Mouse (Mus musculus) ES-Bruce4 (cell line): Measurements from ENCODE around the gene Ptprk. TPM values are rescaled to one million over a fixed set of nuclear protein-coding genes. Genes with fewer than 3 reads are reported as not detected.
A peak's percentile ranks its signal among the peaks of the same experiment; 100 is the strongest.

ENCODE experiments used
- H3K27ac ChIP-seq: 2 replicates; pipeline ENCODE4 v1.5.1; 2012; ENCODE audit warnings: low read length, inconsistent platforms; ENCODE audit not compliant: insufficient read depth
- H3K27me3 ChIP-seq: 2 replicates; pipeline ENCODE4 v1.6.1; 2012; ENCODE audit warnings: mild to moderate bottlenecking, low read length, inconsistent platforms; ENCODE audit not compliant: control insufficient read depth, poor library complexity, insufficient read depth, severe bottlenecking
- H3K36me3 ChIP-seq: 2 replicates; pipeline ENCODE4 v1.6.1; 2012; ENCODE audit warnings: inconsistent platforms, mild to moderate bottlenecking, low read length, moderate library complexity; ENCODE audit not compliant: control insufficient read depth, poor library complexity, insufficient read depth, severe bottlenecking
- H3K4me1 ChIP-seq: one replicate; pipeline ENCODE4 v1.8.1; 2011; ENCODE audit warnings: low read length; ENCODE audit not compliant: control insufficient read depth, insufficient read depth
- H3K4me3 ChIP-seq: 2 replicates; pipeline ENCODE4 v1.5.1; 2011; ENCODE audit warnings: low read depth, mild to moderate bottlenecking, low read length
- H3K9ac ChIP-seq: 2 replicates; pipeline ENCODE4 v1.6.1; 2012; ENCODE audit warnings: low read depth, mild to moderate bottlenecking, inconsistent platforms; ENCODE audit not compliant: poor library complexity, severe bottlenecking
- H3K9me3 ChIP-seq: replicated peaks from 2 replicates; pipeline ENCODE4 v1.6.1; 2012; ENCODE audit warnings: mild to moderate bottlenecking, low read length, inconsistent platforms; ENCODE audit not compliant: control insufficient read depth, poor library complexity, insufficient read depth, severe bottlenecking
- CTCF ChIP-seq: IDR thresholded peaks from one replicate; pipeline ENCODE4 v1.8.1; 2011; ENCODE audit warnings: low read depth, low read length
- EP300 ChIP-seq: IDR thresholded peaks from 2 replicates; pipeline ENCODE4 v1.6.1; 2011; ENCODE audit warnings: low read depth, low read length; ENCODE audit not compliant: insufficient read depth
- POLR2A ChIP-seq: IDR thresholded peaks from one replicate; pipeline ENCODE4 v1.8.1; 2011; ENCODE audit warnings: low read length; ENCODE audit not compliant: insufficient read depth
- polyA plus RNA-seq: library from polyadenylated mRNA; stranded (reverse); fragments of >200 nt; gene quantifications from 2 replicates; pipeline ENCODE4 v1.2.4, GENCODE M21; 2011; ENCODE audit warnings: low read depth; ENCODE audit not compliant: missing spikeins, insufficient read depth, insufficient read length

The Ptprk gene
- polyA plus RNA-seq, 1 experiment, result 48.9 TPM

DNA sequence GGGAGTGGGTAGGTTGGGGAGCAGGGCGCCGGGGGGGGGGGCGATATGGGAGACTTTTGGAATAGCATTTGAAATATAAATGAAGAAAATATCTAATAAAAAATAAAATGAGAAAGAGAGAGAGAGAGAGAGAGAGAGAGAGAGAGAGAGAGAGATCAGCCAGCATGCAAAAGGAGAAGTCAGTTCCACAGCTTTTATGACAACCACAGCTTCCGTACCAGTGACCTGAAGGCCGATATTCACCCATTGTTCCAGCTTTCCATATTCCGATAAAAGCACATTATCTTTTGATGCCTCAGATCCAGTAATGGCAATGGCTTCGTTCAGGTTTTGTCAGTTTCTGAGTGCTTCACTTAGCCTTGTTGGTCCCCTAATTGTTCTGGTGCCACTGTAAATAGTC, 542.6 kb downstream of the Ptprk start:
- no peaks in the 10 kb centered on the region for H3K9me3 ChIP-seq
- no peaks in the 10 kb centered on the region for H3K27me3 ChIP-seq
- no peak overlapping the region for H3K4me3 ChIP-seq
- no peak overlapping the region for H3K27ac ChIP-seq
- no peak overlapping the region for H3K9ac ChIP-seq
- H3K36me3 ChIP-seq, result no peaks in the 10 kb centered on the region
- H3K4me1 ChIP-seq, result no peaks in the 10 kb centered on the region
- TF ChIP-seq CTCF (no peak), POLR2A (no peak), EP300 (no peak)

DNA sequence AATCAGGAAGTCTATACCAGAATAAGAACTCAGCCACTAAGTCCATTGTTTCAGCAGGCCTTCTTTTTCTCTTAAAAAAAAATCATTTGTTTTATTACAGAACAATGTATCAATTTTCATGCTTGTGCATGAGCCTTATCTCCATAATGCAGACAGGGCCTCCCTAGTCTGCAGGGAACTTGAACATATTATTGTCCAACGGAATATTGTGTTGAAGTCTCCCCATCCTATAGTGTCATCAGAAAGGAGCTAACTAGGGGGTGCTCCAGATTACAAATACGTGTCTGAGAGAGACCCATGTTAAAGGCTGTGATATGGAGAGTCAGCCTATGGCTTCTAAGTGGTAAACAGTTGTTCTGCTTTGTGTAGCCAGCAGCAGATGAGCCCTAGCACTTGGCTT, 543.4 kb downstream of the Ptprk start:
- no peaks in the 10 kb centered on the region for H3K36me3 ChIP-seq
- TF ChIP-seq CTCF (no peak), POLR2A (no peak), EP300 (no peak)
- no peaks in the 10 kb centered on the region for H3K4me1 ChIP-seq
- no peak overlapping the region for H3K27ac ChIP-seq
- no peak overlapping the region for H3K4me3 ChIP-seq
- H3K9ac ChIP-seq, result no peak overlapping the region
- no peaks in the 10 kb centered on the region for H3K9me3 ChIP-seq
- H3K27me3 ChIP-seq, result no peaks in the 10 kb centered on the region

DNA sequence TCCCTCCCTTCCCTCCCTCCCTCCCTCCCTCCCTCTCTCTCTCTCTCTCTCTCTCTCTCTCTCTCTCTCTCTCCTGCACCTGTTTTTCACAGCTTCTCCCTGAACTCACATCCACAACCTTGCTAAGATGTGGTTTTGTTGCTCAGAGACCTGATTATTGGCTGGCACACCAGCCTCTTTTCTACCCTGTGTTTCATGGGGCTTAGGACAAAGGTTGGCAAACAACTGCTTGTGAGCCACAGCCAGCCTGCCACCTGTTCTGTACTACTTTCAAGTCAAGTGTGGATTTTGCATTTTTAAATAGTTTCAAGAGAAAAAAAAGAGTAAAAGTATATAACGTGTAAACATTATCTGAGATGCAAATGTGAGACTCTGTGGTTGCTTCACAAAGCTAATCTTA, 544.8 kb downstream of the Ptprk start:
- no peaks in the 10 kb centered on the region for H3K4me1 ChIP-seq
- no peaks in the 10 kb centered on the region for H3K36me3 ChIP-seq
- H3K4me3 ChIP-seq, result no peak overlapping the region
- no peaks in the 10 kb centered on the region for H3K27me3 ChIP-seq
- H3K9me3 ChIP-seq, result no peaks in the 10 kb centered on the region
- H3K27ac ChIP-seq, result no peak overlapping the region
- TF ChIP-seq CTCF (no peak), POLR2A (no peak), EP300 (no peak)
- no peak overlapping the region for H3K9ac ChIP-seq

DNA sequence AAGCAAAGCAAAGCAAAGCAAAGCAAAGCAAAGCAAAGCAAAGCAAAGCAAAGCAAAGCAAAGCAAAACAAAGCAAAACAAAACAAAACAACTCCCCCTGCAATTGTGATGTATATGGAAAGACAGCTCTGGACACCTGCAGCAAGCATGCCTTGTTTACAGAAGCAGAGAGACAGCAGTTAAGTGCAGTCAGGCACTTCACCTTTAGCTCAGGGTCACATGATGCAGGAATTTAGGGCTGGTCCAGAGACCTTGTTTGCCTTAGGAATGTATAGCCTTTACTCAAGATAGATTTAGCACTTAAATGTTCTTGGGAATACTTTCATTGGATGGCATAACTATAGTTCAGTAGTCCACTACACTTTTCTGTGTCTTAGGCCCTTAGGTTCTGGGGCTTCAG, 561.5 kb downstream of the Ptprk start:
- H3K36me3 ChIP-seq, result no peaks in the 10 kb centered on the region
- no peaks in the 10 kb centered on the region for H3K4me1 ChIP-seq
- no peak for TF ChIP-seq POLR2A
- TF ChIP-seq CTCF, result no peak
- TF ChIP-seq EP300, result peak; percentile 94
- peak overlapping the region; percentile 92 for H3K27ac ChIP-seq
- no peaks in the 10 kb centered on the region for H3K9me3 ChIP-seq
- no peak overlapping the region for H3K4me3 ChIP-seq
- no peaks in the 10 kb centered on the region for H3K27me3 ChIP-seq
- no peak overlapping the region for H3K9ac ChIP-seq

DNA sequence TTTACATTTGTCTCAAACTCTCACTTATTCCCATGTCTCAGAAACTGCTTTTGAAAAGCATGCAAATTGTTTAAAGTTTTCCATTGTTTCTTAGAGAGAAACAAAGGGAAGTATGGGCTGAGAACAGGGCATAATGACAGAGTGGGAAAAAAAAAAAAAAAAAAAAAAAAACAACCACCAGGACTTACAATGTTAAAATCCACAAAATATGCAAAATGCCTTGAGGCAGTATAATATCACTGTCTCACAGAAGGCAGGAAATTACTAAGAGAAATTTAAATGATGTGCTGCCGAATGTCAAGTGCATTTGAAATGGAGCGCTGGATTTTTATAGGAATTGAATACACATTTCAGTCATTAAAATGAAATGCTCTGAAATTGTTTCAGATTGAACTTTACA, 567.3 kb downstream of the Ptprk start:
- H3K9ac ChIP-seq, result no peak overlapping the region
- H3K4me1 ChIP-seq, result no peaks in the 10 kb centered on the region
- no peak overlapping the region for H3K27ac ChIP-seq
- H3K4me3 ChIP-seq, result no peak overlapping the region
- no peak for TF ChIP-seq CTCF
- no peaks in the 10 kb centered on the region for H3K36me3 ChIP-seq
- H3K9me3 ChIP-seq, result no peaks in the 10 kb centered on the region
- no peaks in the 10 kb centered on the region for H3K27me3 ChIP-seq
